Mouse (Mus musculus) NIH3T3 (cell line): Measurements from ENCODE around the gene Hoxa9.
A peak's percentile ranks its signal among the peaks of the same experiment; 100 is the strongest.

Experiments used
- DNase-seq: peaks from one replicate; pipeline ENCODE4 v3.0.0-alpha.2; 2012; ENCODE audit warnings: low read depth

Gene Hoxa9

GRCm38 (mm10) chr6:52203371-52204049 is 27.4 kb downstream of the Hoxa9 start:
- peak; percentile 66 for DNase-seq

- DNase-seq = peak; percentile 61
Measured at GRCm38 (mm10) chr6:52203121-52203370, 27.8 kb downstream of the Hoxa9 start.

- no peak for DNase-seq
Measured at GRCm38 (mm10) chr6:52202362-52203120, 28.3 kb downstream of the Hoxa9 start.

- DNase-seq = no peak
Measured at GRCm38 (mm10) chr6:52201269-52201668, 29.6 kb downstream of the Hoxa9 start.

- DNase-seq = peak; percentile 15
Measured at GRCm38 (mm10) chr6:52200751-52201250, 30.1 kb downstream of the Hoxa9 start.

- DNase-seq = peak; percentile 34
Measured at GRCm38 (mm10) chr6:52200073-52200750, 30.7 kb downstream of the Hoxa9 start.

- DNase-seq = peak; percentile 90
Measured at GRCm38 (mm10) chr6:52197271-52197670, 33.6 kb downstream of the Hoxa9 start.

- DNase-seq = peak; percentile 75
Measured at GRCm38 (mm10) chr6:52196811-52197210, 34.1 kb downstream of the Hoxa9 start.

- no peak for DNase-seq
Measured at GRCm38 (mm10) chr6:52194690-52195089, 36.2 kb downstream of the Hoxa9 start.

- peak; percentile 95 for DNase-seq
Measured at GRCm38 (mm10) chr6:52191860-52192550, 38.9 kb downstream of the Hoxa9 start.

- DNase-seq = no peak
Measured at GRCm38 (mm10) chr6:52190906-52191810, 39.7 kb downstream of the Hoxa9 start, which contains the start of gene Hoxa4. Hoxa4 (minus strand) TSS chr6:52191753.

- peak; percentile 75 for DNase-seq
Measured at GRCm38 (mm10) chr6:52190410-52190809, 40.5 kb downstream of the Hoxa9 start.

GRCm38 (mm10) chr6:52189909-52190308 is 41.0 kb downstream of the Hoxa9 start:
- no peak for DNase-seq

GRCm38 (mm10) chr6:52189172-52189591 is 41.7 kb downstream of the Hoxa9 start:
- peak; percentile 72 for DNase-seq

- peak; percentile 45 for DNase-seq
Measured at GRCm38 (mm10) chr6:52186500-52186899, 44.4 kb downstream of the Hoxa9 start.

- DNase-seq = no peak
Measured at GRCm38 (mm10) chr6:52185834-52186233, 45.1 kb downstream of the Hoxa9 start.

GRCm38 (mm10) chr6:52185222-52185621 is 45.7 kb downstream of the Hoxa9 start:
- DNase-seq = peak; percentile 87

GRCm38 (mm10) chr6:52184668-52185067 is 46.2 kb downstream of the Hoxa9 start:
- peak; percentile 79 for DNase-seq

- DNase-seq = peak; percentile 56
Measured at GRCm38 (mm10) chr6:52183311-52184080, 47.4 kb downstream of the Hoxa9 start.

GRCm38 (mm10) chr6:52182793-52183192 is 48.1 kb downstream of the Hoxa9 start:
- DNase-seq = peak; percentile 34
